17 mouse cellular contexts compared by ENCODE assay signal in genomic region chr7:29046533-29046932, GRCm38 (mm10).
DNase-seq lines count a peak whose midpoint lies in the region; ATAC-seq and TF ChIP-seq lines count a peak whose summit lies in the region.
"Had no signal": no experiment of that assay in that cellular context is flagged by ENCODE, and none has a peak within 500 bp of the region (broad histone marks: within the 10 kb centered on the region; RNA-seq: fewer than 3 reads in every experiment).

No protein-coding gene starts in this region.

- TF ChIP-seq CTCF in E14TG2a.4 (conservative IDR thresholded peaks at IDR 0.05; ENCODE audit: low read length) (no peak), ES-Bruce4 (IDR thresholded peaks at IDR 0.05; ENCODE audit: low read depth, low read length) (no peak)
- no peak for TF ChIP-seq CTCF in hindbrain, postnatal 0 days (IDR thresholded peaks at IDR 0.05; ENCODE audit: low read depth)

- peaks cover 31% of the 10 kb centered on the region for H3K4me1 ChIP-seq in kidney, embryonic 16.5 days (ENCODE audit: insufficient read depth, low read length)
- H3K4me1 ChIP-seq in E14TG2a.4 (replicated peaks; ENCODE audit: low read depth, low read length) (peaks cover 45% of the 10 kb centered on the region), ES-Bruce4 (ENCODE audit: control insufficient read depth, insufficient read depth, low read length) (no peaks in the 10 kb centered on the region)
- no peaks in the 10 kb centered on the region for H3K4me1 ChIP-seq in hindbrain, postnatal 0 days (ENCODE audit: insufficient read depth, low read length)

- H3K9ac ChIP-seq in kidney, embryonic 16.5 days (replicated peaks; ENCODE audit: low read length) = no peak overlapping the region
- no peak overlapping the region for H3K9ac ChIP-seq in ES-Bruce4 (ENCODE audit: low read depth, poor library complexity, severe bottlenecking)
- H3K9ac ChIP-seq in hindbrain, postnatal 0 days (replicated peaks; ENCODE audit: low read length) = no peak overlapping the region
- H3K9ac ChIP-seq: heart, embryonic 13.5 days; liver, postnatal 0 days had no signal

- TF ChIP-seq EP300 in ES-Bruce4 (IDR thresholded peaks at IDR 0.05; ENCODE audit: insufficient read depth, low read depth, low read length) = no peak

- no peak for DNase-seq in kidney, postnatal 36 days
- no peak for DNase-seq in hindbrain, postnatal 0 days (ENCODE audit: low spot score)
- no peak for DNase-seq in layer of hippocampus, adult 8-10 months (ENCODE audit: low spot score in 2 of 2)
- no peak for DNase-seq in left cerebral cortex, postnatal 4 days
- DNase-seq: adrenal gland, postnatal 10 days; cerebellum, postnatal 36 days; liver, postnatal 0 days; retina, postnatal 1 day; thymus, adult 2 months had no signal

- no peak for TF ChIP-seq POLR2A in ES-Bruce4 (IDR thresholded peaks at IDR 0.05; ENCODE audit: insufficient read depth, low read length)

- peak overlapping the region; percentile 21 for H3K4me2 ChIP-seq in kidney, embryonic 16.5 days (replicated peaks; ENCODE audit: low read depth, low read length)
- peak overlapping the region; percentile 33 for H3K4me2 ChIP-seq in hindbrain, postnatal 0 days (ENCODE audit: low read depth, low read length)
- H3K4me2 ChIP-seq: heart, embryonic 13.5 days had no signal

- 0 out of 2 replicates have a peak, but pooled peaks have one; percentile 25 for ATAC-seq in kidney, embryonic 16.5 days (ENCODE audit: low FRiP score, low TSS enrichment)
- ATAC-seq in hindbrain, postnatal 0 days = peak; percentile 44; the same call in 1 of the 2 replicates
- no peak for ATAC-seq in frontal cortex, adult (ENCODE audit: low TSS enrichment)
- ATAC-seq: inflammation-experienced regulatory T-cells, adult 6 months; liver, postnatal 0 days had no signal

- no peaks in the 10 kb centered on the region for H3K36me3 ChIP-seq in kidney, embryonic 16.5 days (ENCODE audit: insufficient read depth, low read length)
- H3K36me3 ChIP-seq in E14TG2a.4 (ENCODE audit: insufficient read depth, low read length) = no peaks in the 10 kb centered on the region
- H3K36me3 ChIP-seq in ES-Bruce4 (ENCODE audit: control insufficient read depth, insufficient read depth, low read length, poor library complexity, severe bottlenecking) = no peaks in the 10 kb centered on the region
- H3K36me3 ChIP-seq in hindbrain, postnatal 0 days (ENCODE audit: insufficient read depth, low read length) = no peaks in the 10 kb centered on the region
- H3K36me3 ChIP-seq: heart, embryonic 13.5 days had no signal

- intact Hi-C loops in left cerebral cortex, postnatal 4 days (cut with DNase I) = no loop called here

- 5% methylated on average over 12 of the region's 12 CpGs for WGBS in kidney, embryonic 16.5 days
- WGBS in hindbrain, postnatal 0 days = 7% methylated on average over 12 of the region's 12 CpGs

- H3K27ac ChIP-seq in kidney, embryonic 16.5 days (ENCODE audit: low read length) = no peak overlapping the region
- no peak overlapping the region for H3K27ac ChIP-seq in ES-Bruce4 (ENCODE audit: insufficient read depth, low read length)
- H3K27ac ChIP-seq in hindbrain, postnatal 0 days = no peak overlapping the region
- H3K27ac ChIP-seq: heart, embryonic 13.5 days had no signal

- peaks cover 4% of the 10 kb centered on the region; the same call in 1 of the 2 replicates for H3K9me3 ChIP-seq in kidney, embryonic 16.5 days (ENCODE audit: low read length)
- peaks cover 5% of the 10 kb centered on the region for H3K9me3 ChIP-seq in E14TG2a.4 (ENCODE audit: low read length)
- no peaks in the 10 kb centered on the region for H3K9me3 ChIP-seq in ES-Bruce4 (replicated peaks; ENCODE audit: control insufficient read depth, insufficient read depth, low read length, poor library complexity, severe bottlenecking)
- H3K9me3 ChIP-seq in hindbrain, postnatal 0 days (ENCODE audit: low read length) = no peaks in the 10 kb centered on the region

- H3K4me3 ChIP-seq in kidney, embryonic 16.5 days (ENCODE audit: low read length) = no peak overlapping the region
- H3K4me3 ChIP-seq in E14TG2a.4 (replicated peaks; ENCODE audit: low read length) (peak overlapping the region; percentile 50; the same call in 1 of the 2 replicates), ES-Bruce4 (ENCODE audit: low read depth, low read length) (peak overlapping the region; percentile 63)
- H3K4me3 ChIP-seq in hindbrain, postnatal 0 days (ENCODE audit: low read length) = no peak overlapping the region
- H3K4me3 ChIP-seq: heart, embryonic 13.5 days; megakaryocyte, embryonic 14.5 days had no signal

- H3K27me3 ChIP-seq in kidney, embryonic 16.5 days (ENCODE audit: insufficient read depth, low read length) = peaks cover 5% of the 10 kb centered on the region
- H3K27me3 ChIP-seq in E14TG2a.4 (ENCODE audit: insufficient read depth, low read length) = 0 out of 2 replicates have a peak, but pooled peaks cover 2% of the 10 kb centered on the region
- H3K27me3 ChIP-seq in ES-Bruce4 (ENCODE audit: control insufficient read depth, insufficient read depth, low read length, poor library complexity, severe bottlenecking) = no peaks in the 10 kb centered on the region
- H3K27me3 ChIP-seq in hindbrain, postnatal 0 days (ENCODE audit: insufficient read depth, low read length) = no peaks in the 10 kb centered on the region
- H3K27me3 ChIP-seq: CH12.LX had no signal

Comparison
In these comparisons a context has a peak if more than half of its experiments do, and no peak if none do; other contexts are left out.
1. H3K4me3 ChIP-seq: peak in E14TG2a.4 (single experiment) and ES-Bruce4 (single experiment); none in kidney, embryonic 16.5 days (single experiment) and hindbrain, postnatal 0 days (single experiment).